Mouse (Mus musculus) ES-E14 (cell line): ENCODE results near the gene Hdac7. TPM values are rescaled to one million over a fixed set of nuclear protein-coding genes. Genes with fewer than 3 reads are reported as not detected.

Experiments
- DNase-seq: peaks from one replicate; pipeline ENCODE4 v3.0.0-alpha.2; 2013; ENCODE audit warnings: low read depth, low spot score
- H3K27ac ChIP-seq: 2 replicates; pipeline ENCODE4 v1.5.1; 2012; ENCODE audit warnings: low read depth, mild to moderate bottlenecking, low read length, moderate library complexity, mixed read lengths; ENCODE audit not compliant: poor library complexity, insufficient read depth, severe bottlenecking
- H3K36me3 ChIP-seq: 2 replicates; pipeline ENCODE4 v1.6.1; 2012; ENCODE audit warnings: mild to moderate bottlenecking, low read length, moderate library complexity, mixed read lengths; ENCODE audit not compliant: control insufficient read depth, poor library complexity, insufficient read depth, severe bottlenecking
- H3K4me1 ChIP-seq, 2 experiments: fragments of 150-350 bp in 1 of 2; sonication (generic) in 1 of 2; 2 replicates each; pipeline ENCODE4 v1.6.1; 2012; ENCODE audit warnings: low read length in 2 of 2, mild to moderate bottlenecking in 1 of 2, mixed read lengths in 1 of 2; ENCODE audit not compliant: control insufficient read depth in 2 of 2, insufficient read depth in 2 of 2, poor library complexity in 1 of 2
- H3K4me3 ChIP-seq, 2 experiments: fragments of 150-350 bp in 1 of 2; sonication (generic) in 1 of 2; 2 replicates each; pipeline ENCODE4 v1.5.1; 2012; ENCODE audit warnings: low read length in 2 of 2, low read depth in 1 of 2, mild to moderate bottlenecking in 1 of 2, mixed read lengths in 1 of 2; ENCODE audit not compliant: insufficient read depth in 1 of 2, poor library complexity in 1 of 2, severe bottlenecking in 1 of 2
- H3K9ac ChIP-seq: 2 replicates; pipeline ENCODE4 v1.6.1; 2012; ENCODE audit warnings: low read depth, mild to moderate bottlenecking, low read length, mixed read lengths; ENCODE audit not compliant: poor library complexity, insufficient read depth, severe bottlenecking
- H3K9me3 ChIP-seq: fragments of 150-350 bp; sonication (generic); 2 replicates; pipeline ENCODE4 v1.6.1; 2012; ENCODE audit warnings: low read depth, mild to moderate bottlenecking, low read length; ENCODE audit not compliant: control insufficient read depth, insufficient read depth
- CHD2 ChIP-seq: IDR thresholded peaks from 2 replicates; pipeline ENCODE4 v1.6.1; 2014; ENCODE audit warnings: mild to moderate bottlenecking, low read depth, low read length, inconsistent platforms
- HCFC1 ChIP-seq: IDR thresholded peaks from 2 replicates; pipeline ENCODE4 v1.6.1; 2012; ENCODE audit warnings: low read length, inconsistent platforms, borderline replicate concordance; ENCODE audit not compliant: insufficient read depth
- MAFK ChIP-seq: IDR thresholded peaks from 2 replicates; pipeline ENCODE4 v1.6.1; 2014; ENCODE audit warnings: mild to moderate bottlenecking, low read depth, low read length, inconsistent platforms; ENCODE audit not compliant: insufficient read depth
- ZC3H11A ChIP-seq: IDR thresholded peaks from 2 replicates; pipeline ENCODE4 v1.6.1; 2012; ENCODE audit warnings: low read depth, mild to moderate bottlenecking, inconsistent platforms, low read length, borderline replicate concordance
- ZNF384 ChIP-seq: IDR thresholded peaks from 2 replicates; pipeline ENCODE4 v1.6.1; 2012; ENCODE audit warnings: low read depth, low read length, inconsistent platforms
- in situ Hi-C, 2 experiments: fragments of 600-800 bp; cut with MboI; formaldehyde crosslinking; loops; one replicate each; pipeline ENCODE4 v1.15.1; 2025; ENCODE audit warnings: low sequenced_read_pairs in 2 of 2, inconsistent platforms in 1 of 2; ENCODE audit not compliant: unreplicated experiment in 2 of 2
- total RNA-seq: library from RNA; depleted of rRNA; stranded (reverse); fragments of 300-350 nt; gene quantifications from 2 replicates; pipeline ENCODE4 v1.2.3, GENCODE M21; 2012

Gene Hdac7
- total RNA-seq, 1 experiment, result 7.4 TPM

GRCm38 (mm10) chr15:97836153-97836893, 8.0 kb downstream of the Hdac7 start:
- Histone ChIP-seq H3K9ac (no peak overlapping the region), H3K36me3 (no peaks in the 10 kb centered on the region), H3K27ac (no peak overlapping the region; the same call in 1 of the 2 replicates), H3K4me1 (peaks cover 2 to 19% of the 10 kb centered on the region in 2 experiments; a peak in 2 of 4 replicates), H3K9me3 (no peaks in the 10 kb centered on the region), H3K4me3 (no peak overlapping the region)
- in situ Hi-C loops, result no loop called here
- DNase-seq, result no peak
- TF ChIP-seq ZNF384 (no peak), HCFC1 (no peak), MAFK (no peak), CHD2 (no peak), ZC3H11A (no peak)

GRCm38 (mm10) chr15:97832764-97833479, 11.4 kb downstream of the Hdac7 start:
- no peak for TF ChIP-seq HCFC1
- TF ChIP-seq ZNF384, result no peak
- no peak for TF ChIP-seq CHD2
- no peak for TF ChIP-seq MAFK
- no peak for TF ChIP-seq ZC3H11A
- no peak overlapping the region for H3K9ac ChIP-seq
- H3K9me3 ChIP-seq, result no peaks in the 10 kb centered on the region
- no peak overlapping the region for H3K27ac ChIP-seq
- no peak overlapping the region for H3K4me3 ChIP-seq
- no peak for DNase-seq
- no peaks in the 10 kb centered on the region for H3K36me3 ChIP-seq
- in situ Hi-C loops, result no loop called here
- H3K4me1 ChIP-seq, result peaks cover 2 to 16% of the 10 kb centered on the region in 2 experiments; a peak in 2 of 4 replicates

- Histone ChIP-seq H3K4me1 (peaks cover 2 to 14% of the 10 kb centered on the region in 2 experiments; a peak in 2 of 4 replicates), H3K9ac (peak overlapping the region; percentile 73), H3K9me3 (no peaks in the 10 kb centered on the region), H3K27ac (no peak overlapping the region; the same call in 1 of the 2 replicates), H3K36me3 (no peaks in the 10 kb centered on the region), H3K4me3 (peak overlapping the region; percentile 56 to 90)
- no peak for DNase-seq
- in situ Hi-C loops, result no loop called here
- TF ChIP-seq MAFK (no peak), ZNF384 (no peak), ZC3H11A (no peak), HCFC1 (no peak), CHD2 (no peak)
These were observed 12.2 kb downstream of the Hdac7 start for GRCm38 (mm10) chr15:97831987-97832640.

- no peaks in the 10 kb centered on the region for H3K36me3 ChIP-seq
- no peak overlapping the region; the same call in 1 of the 2 replicates for H3K27ac ChIP-seq
- H3K9me3 ChIP-seq, result no peaks in the 10 kb centered on the region
- peak; percentile 43 for DNase-seq
- peaks cover 2 to 11% of the 10 kb centered on the region in 2 experiments; a peak in 2 of 4 replicates for H3K4me1 ChIP-seq
- peak; percentile 26; the same call in 1 of the 2 replicates for TF ChIP-seq HCFC1
- TF ChIP-seq MAFK, result no peak
- H3K4me3 ChIP-seq, result peak overlapping the region; percentile 56 to 90
- in situ Hi-C loops, result no loop called here
- H3K9ac ChIP-seq, result peak overlapping the region; percentile 73
These were observed 12.9 kb downstream of the Hdac7 start for GRCm38 (mm10) chr15:97831242-97831986.
